Mouse (Mus musculus): ENCODE data around the gene Abcg1.

Gene Abcg1

GRCm38 (mm10) chr17:31057151-31057890, at the start of gene Abcg1:
Gene Abcg1, plus strand, starts transcription at chr17:31057675.
- no peak for DNase-seq (ENCODE audit: low spot score)

GRCm38 (mm10) chr17:31008416-31008815, 49.1 kb upstream of the Abcg1 start:
- DNase-seq (ENCODE audit: low spot score) = no peak

GRCm38 (mm10) chr17:31011551-31012394, 45.7 kb upstream of the Abcg1 start:
- DNase-seq (ENCODE audit: low spot score) = peak; percentile 80

- DNase-seq (ENCODE audit: low spot score) = peak; percentile 74
Measured at GRCm38 (mm10) chr17:31018267-31018666, 39.2 kb upstream of the Abcg1 start.

- DNase-seq (ENCODE audit: low spot score) = peak; percentile 78
Measured at GRCm38 (mm10) chr17:31019505-31019904, 38.0 kb upstream of the Abcg1 start.

- DNase-seq (ENCODE audit: low spot score) = no peak
Measured at GRCm38 (mm10) chr17:31020078-31020477, 37.4 kb upstream of the Abcg1 start.

- no peak for DNase-seq (ENCODE audit: low spot score)
Measured at GRCm38 (mm10) chr17:31021276-31021675, 36.2 kb upstream of the Abcg1 start.

- peak; percentile 87 for DNase-seq (ENCODE audit: low spot score)
Measured at GRCm38 (mm10) chr17:31024125-31024781, 33.2 kb upstream of the Abcg1 start.

GRCm38 (mm10) chr17:31024782-31025125, 32.7 kb upstream of the Abcg1 start:
- DNase-seq (ENCODE audit: low spot score) = peak; percentile 81

GRCm38 (mm10) chr17:31026986-31027385, 30.5 kb upstream of the Abcg1 start:
- no peak for DNase-seq (ENCODE audit: low spot score)

- no peak for DNase-seq (ENCODE audit: low spot score)
Measured at GRCm38 (mm10) chr17:31027723-31028122, 29.8 kb upstream of the Abcg1 start.

GRCm38 (mm10) chr17:31028821-31029370, 28.6 kb upstream of the Abcg1 start:
- DNase-seq (ENCODE audit: low spot score) = no peak

- no peak for DNase-seq (ENCODE audit: low spot score)
Measured at GRCm38 (mm10) chr17:31029407-31029806, 28.1 kb upstream of the Abcg1 start.

- DNase-seq (ENCODE audit: low spot score) = no peak
Measured at GRCm38 (mm10) chr17:31032341-31032740, 25.1 kb upstream of the Abcg1 start.

- DNase-seq (ENCODE audit: low spot score) = no peak
Measured at GRCm38 (mm10) chr17:31033251-31033650, 24.2 kb upstream of the Abcg1 start.

- DNase-seq (ENCODE audit: low spot score) = peak; percentile 29
Measured at GRCm38 (mm10) chr17:31034165-31034564, 23.3 kb upstream of the Abcg1 start.

- DNase-seq (ENCODE audit: low spot score) = no peak
Measured at GRCm38 (mm10) chr17:31034674-31035356, 22.7 kb upstream of the Abcg1 start.

- DNase-seq (ENCODE audit: low spot score) = no peak
Measured at GRCm38 (mm10) chr17:31036168-31036876, 21.2 kb upstream of the Abcg1 start.

- DNase-seq (ENCODE audit: low spot score) = no peak
Measured at GRCm38 (mm10) chr17:31037331-31037730, 20.1 kb upstream of the Abcg1 start.

- peak; percentile 95 for DNase-seq (ENCODE audit: low spot score)
Measured at GRCm38 (mm10) chr17:31038381-31038780, 19.1 kb upstream of the Abcg1 start.

- peak; percentile 82 for DNase-seq (ENCODE audit: low spot score)
Measured at GRCm38 (mm10) chr17:31039626-31040025, 17.8 kb upstream of the Abcg1 start.

Data from adipocyte (in vitro differentiated cells).